Mouse (Mus musculus) frontal cortex, postnatal 25 days (tissue): ENCODE measurements at regions not wholly inside any gene's neighbourhood (a gene's known extent, or its start where the extent isn't known, plus 50 kb on each side); places are given as distances from the start of the nearest gene placed in this dataset.
"Not testable (repeated sequence)": the region's sequence is repeated elsewhere in the genome, so short reads cannot be mapped to it uniquely, and the experiment has no call there.

ENCODE experiments used
- DNase-seq, 2 experiments: peaks; one replicate each; pipeline ENCODE4 v3.0.0; 2022; ENCODE audit warnings: low spot score in 2 of 2

DNA sequence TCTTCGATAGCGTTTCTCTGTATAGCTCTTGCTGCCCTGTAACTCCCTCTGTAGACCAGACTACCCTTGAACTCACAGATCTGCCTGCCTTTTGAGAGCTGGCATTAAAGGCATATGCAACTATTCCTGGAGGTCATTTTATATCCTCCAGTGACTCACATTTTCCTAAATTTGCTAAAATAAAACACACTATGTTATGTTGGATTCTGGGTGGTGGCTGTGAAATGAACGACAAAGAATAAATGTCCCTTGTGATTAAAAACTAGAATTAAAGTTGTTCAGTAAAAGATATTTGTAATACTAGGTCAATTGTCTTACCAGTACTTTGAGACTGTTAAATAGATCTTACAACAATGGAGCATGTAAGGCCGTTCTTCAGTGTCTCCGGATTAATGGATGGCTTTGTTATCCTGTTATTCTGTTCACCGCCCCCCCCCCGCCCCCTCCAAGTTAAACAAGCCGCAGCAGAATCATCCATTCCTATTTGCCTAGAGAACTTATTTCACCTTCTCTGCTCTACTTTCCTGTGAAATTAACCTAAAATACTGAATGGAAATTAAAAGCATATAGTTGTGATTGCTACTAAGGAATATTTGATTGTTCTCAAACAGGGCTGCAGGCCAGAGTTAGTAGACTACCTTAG lies 240.4 kb downstream of the Mef2c start:
- no peak for DNase-seq

GRCm38 (mm10) chr13:83744981-83745555 lies 241.2 kb downstream of the Mef2c start:
- peak; percentile 86 to 87 for DNase-seq

DNA sequence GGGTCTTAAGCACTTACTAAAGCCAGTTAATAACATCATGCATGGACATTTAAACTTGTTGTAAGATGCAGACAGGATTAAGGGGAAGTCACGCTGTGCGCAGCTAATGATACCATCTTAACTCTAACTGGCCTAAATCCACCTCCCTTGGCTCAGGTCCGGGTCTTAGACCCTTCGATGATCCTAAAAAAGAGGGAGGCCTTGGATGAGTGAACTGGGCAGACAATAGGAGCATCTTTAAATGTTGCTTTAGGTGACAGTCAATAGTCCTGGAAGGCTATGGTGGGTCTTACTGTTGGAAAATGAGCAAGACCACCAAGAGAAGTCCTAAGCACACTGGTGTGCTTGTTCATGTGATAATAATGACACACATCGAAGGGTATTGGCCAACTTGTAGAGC lies 242.1 kb downstream of the Mef2c start:
- DNase-seq, result no peak

GRCm38 (mm10) chr13:83747671-83748070 lies 243.8 kb downstream of the Mef2c start:
- DNase-seq, result no peak

- no peak for DNase-seq
These were observed 245.7 kb downstream of the Mef2c start for GRCm38 (mm10) chr13:83749376-83750150.

GRCm38 (mm10) chr13:83750437-83750836 lies 246.6 kb downstream of the Mef2c start:
- no peak for DNase-seq

DNA sequence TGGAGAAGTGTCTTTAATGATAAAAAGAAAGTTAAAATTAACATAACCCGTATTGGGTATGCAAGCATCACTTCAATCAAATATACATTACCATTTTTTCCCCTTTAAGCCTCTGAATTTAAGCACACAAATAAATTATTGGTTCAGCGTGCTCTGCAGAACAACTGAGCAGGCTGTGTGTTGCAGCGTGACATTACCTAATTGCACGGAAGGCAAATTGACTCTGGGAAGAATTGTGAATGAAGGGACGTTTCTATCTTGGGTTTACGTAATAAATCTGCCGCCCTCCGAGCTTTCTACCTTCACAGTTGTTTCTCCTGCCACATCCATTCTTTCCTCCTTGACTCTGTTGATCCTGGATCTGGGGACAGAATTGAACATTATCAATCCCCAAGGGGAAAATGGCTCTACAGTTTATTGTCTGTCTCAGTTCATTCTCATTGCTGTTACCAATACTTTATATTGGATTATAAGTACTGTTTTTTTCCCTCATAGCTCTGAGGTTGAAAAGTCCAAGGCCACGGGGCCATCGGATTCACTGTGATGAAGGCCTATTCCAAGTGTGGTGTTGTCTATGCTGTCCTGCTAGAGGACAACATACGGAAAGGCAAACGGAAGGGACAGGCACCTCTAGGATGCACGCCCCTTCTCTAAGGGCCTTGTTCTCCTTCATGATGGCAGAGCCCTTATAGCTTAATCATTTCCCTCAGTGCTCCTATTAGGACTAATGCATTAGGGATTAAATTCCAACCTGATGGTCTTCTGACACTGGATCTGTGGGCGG lies 256.7 kb downstream of the Mef2c start:
- DNase-seq, result no peak

- no peak for DNase-seq
These were observed 258.6 kb downstream of the Mef2c start for GRCm38 (mm10) chr13:83762484-83762883.

DNA sequence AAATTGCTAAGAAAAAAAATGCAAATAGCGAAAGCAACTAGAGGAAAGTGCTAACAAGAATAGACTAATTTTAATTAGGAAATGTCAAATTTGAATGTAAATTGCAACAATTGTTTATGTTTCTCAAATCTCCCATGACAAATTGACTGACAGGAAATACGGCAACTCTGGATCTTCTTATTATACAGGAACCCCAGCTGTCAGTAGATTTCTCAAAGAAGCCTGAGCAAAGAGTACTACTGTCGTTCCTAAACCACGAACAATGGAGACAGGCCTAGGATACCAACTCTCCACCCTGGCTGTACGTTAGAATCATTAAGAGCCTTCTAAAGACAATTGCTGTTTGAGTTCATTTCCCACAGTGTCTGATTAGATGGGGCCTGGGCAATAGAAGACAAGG lies 259.5 kb downstream of the Mef2c start:
- not testable (repeated sequence) for DNase-seq

GRCm38 (mm10) chr13:83785643-83786042 lies 281.8 kb downstream of the Mef2c start:
- no peak for DNase-seq

- DNase-seq, result no peak
These were observed 305.7 kb downstream of the Mef2c start for GRCm38 (mm10) chr13:83809535-83809934.

DNA sequence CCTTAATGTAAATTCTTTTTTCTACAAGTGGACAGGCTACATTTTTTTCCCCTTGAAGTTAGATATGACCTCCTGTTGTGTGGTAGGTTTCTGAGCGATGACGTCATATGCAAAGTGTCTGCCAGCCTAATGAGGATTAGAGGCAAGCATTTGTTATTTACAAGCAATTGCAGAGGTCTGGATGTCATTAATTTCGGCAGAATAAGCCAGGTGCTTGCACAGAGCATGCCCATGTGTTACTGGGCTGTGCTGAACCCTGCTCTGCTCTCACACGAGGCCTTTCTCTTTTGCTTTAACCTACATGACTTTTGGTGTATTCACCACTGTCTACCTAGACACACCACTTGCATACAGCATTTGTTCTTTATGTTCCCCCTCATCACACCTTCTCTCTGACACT lies 316.5 kb downstream of the Mef2c start:
- DNase-seq, result no peak

GRCm38 (mm10) chr13:83820721-83821120 lies 316.9 kb downstream of the Mef2c start:
- DNase-seq, result no peak

GRCm38 (mm10) chr13:83824926-83825325 lies 321.1 kb downstream of the Mef2c start:
- no peak for DNase-seq

- DNase-seq, result no peak
These were observed 323.1 kb downstream of the Mef2c start for GRCm38 (mm10) chr13:83826841-83827463.

GRCm38 (mm10) chr13:83865932-83866685 lies 356.0 kb upstream of the Tmem161b start:
- no peak for DNase-seq

DNA sequence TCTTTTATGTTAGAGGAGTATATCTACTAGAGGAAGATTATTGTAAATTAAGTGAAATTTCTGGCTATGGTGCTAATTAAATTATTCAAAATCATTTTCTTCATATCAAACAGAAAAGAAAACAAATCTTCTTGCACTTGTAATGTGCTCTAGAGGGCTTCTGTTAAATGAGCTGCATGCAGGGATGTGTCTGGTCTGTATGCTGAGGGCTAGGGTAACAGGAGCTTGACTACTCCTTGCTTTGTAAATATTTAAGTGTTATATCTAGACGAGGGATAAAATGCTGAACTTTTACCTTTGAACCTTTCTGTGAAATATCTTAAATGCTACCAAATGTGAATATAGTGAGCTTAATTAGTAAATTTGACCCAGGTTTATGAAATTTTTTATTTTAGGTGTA lies 354.9 kb upstream of the Tmem161b start:
- no peak for DNase-seq

DNA sequence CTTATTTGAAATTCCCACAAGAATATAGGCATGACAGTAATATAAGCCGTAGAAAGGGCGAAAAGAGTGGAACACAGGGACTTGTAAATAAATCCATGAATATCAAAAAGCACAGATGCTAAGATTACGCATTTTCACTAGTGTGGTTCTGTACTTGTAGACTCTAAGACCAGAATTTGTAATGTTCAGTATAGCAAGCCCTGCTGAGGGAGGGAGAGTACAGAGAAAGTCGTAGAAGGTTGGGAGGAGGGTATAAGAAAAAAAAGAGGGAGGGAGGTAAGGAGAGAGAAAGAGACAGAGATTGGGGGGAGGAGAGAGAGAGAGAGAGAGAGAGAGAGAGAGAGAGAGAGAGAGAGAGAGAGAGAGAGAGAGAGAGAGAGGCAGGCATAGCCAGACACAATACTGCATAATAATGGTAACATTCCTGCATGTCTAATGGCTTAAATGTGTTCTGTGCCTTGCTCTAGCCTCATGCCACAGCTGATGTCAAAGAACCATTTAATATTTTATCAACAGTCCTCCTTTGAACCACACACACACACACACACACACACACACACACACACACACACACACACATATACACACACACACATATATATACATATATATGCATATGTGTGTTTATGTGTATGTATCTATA lies 354.1 kb upstream of the Tmem161b start:
- DNase-seq, result no peak

GRCm38 (mm10) chr13:83868922-83869321 lies 353.2 kb upstream of the Tmem161b start:
- no peak for DNase-seq

DNA sequence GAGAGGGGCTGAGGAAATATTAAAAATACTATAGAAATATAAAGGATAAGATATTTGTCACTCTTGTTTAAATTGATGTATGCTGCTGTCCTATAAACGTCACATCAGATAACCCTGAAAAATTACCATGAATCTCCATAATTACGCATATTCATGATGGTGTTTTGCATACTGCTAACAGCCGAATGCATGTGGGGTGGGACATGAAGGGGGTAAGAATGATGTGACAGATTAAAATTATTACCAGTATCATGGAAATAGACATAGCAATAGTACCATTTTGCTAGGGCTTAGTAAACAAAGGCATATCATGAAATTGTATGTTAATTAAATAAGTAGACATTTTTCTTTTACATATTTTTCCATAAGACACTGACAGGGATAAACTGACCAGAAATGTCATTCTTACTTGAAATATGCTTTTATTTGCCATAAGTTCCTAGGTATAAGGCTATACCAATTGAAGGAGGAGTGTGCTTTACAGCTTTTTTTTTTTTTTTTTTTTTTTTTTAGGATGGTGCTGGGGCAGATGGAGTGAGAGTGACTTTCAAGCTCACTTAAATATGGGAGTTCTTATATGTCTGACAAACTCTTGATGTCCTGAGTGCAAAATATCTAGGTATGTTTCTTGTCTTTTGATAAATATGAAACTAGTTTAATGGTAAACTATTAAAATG lies 349.8 kb upstream of the Tmem161b start:
- DNase-seq, result no peak
